Mouse (Mus musculus) myocyte (in vitro differentiated cells): ENCODE data around the gene Scrn3. TPM values are rescaled to one million over a fixed set of nuclear protein-coding genes. Genes with fewer than 3 reads are reported as not detected.

ENCODE experiments used
- H3K27me3 ChIP-seq: one replicate; pipeline ENCODE4 v1.6.1; 2011; ENCODE audit not compliant: control insufficient read depth, insufficient read depth, insufficient read length
- H3K36me3 ChIP-seq: one replicate; pipeline ENCODE4 v1.6.1; 2011; ENCODE audit not compliant: control insufficient read depth, insufficient read depth
- H3K4me2 ChIP-seq: one replicate; pipeline ENCODE4 v1.6.1; 2011; ENCODE audit warnings: low read depth, control low read depth
- H3K4me3 ChIP-seq: one replicate; pipeline ENCODE4 v1.5.1; 2011; ENCODE audit warnings: mild to moderate bottlenecking, control low read depth, moderate library complexity
- H3K79me2 ChIP-seq: one replicate; pipeline ENCODE4 v1.6.1; 2011; ENCODE audit not compliant: control insufficient read depth, insufficient read depth
- H3ac ChIP-seq: one replicate; pipeline ENCODE4 v1.6.1; 2011; ENCODE audit not compliant: control insufficient read depth, insufficient read length
- CEBPB ChIP-seq: IDR thresholded peaks from 2 replicates; pipeline ENCODE4 v1.6.1; 2011; ENCODE audit warnings: mild to moderate bottlenecking, moderate library complexity; ENCODE audit not compliant: poor library complexity, insufficient read depth, severe bottlenecking
- E2F4 ChIP-seq: IDR thresholded peaks from one replicate; pipeline ENCODE4 v1.6.1; 2011; ENCODE audit warnings: mild to moderate bottlenecking, control low read depth, moderate library complexity; ENCODE audit not compliant: insufficient read depth
- MAX ChIP-seq: IDR thresholded peaks from one replicate; pipeline ENCODE4 v1.6.1; 2011; ENCODE audit warnings: low read depth, mild to moderate bottlenecking, control low read depth
- MYOD1 ChIP-seq, 3 experiments: IDR thresholded peaks; one replicate each; pipeline ENCODE4 v1.6.1; 2011; ENCODE audit warnings: control low read depth in 2 of 3, low read depth in 2 of 3, mild to moderate bottlenecking in 2 of 3, moderate library complexity in 1 of 3; ENCODE audit not compliant: insufficient read length in 2 of 3, control insufficient read depth in 1 of 3
- MYOG ChIP-seq, 3 experiments: IDR thresholded peaks; one replicate each; pipeline ENCODE4 v1.6.1; 2011; ENCODE audit warnings: control low read depth in 2 of 3, low read depth in 2 of 3, mild to moderate bottlenecking in 2 of 3; ENCODE audit not compliant: insufficient read length in 2 of 3, control insufficient read depth in 1 of 3, insufficient read depth in 1 of 3
- POLR2A ChIP-seq: IDR thresholded peaks from one replicate; pipeline ENCODE4 v1.6.1; 2011; ENCODE audit warnings: low read depth, mild to moderate bottlenecking, control low read depth, moderate library complexity; ENCODE audit not compliant: insufficient read length
- POLR2AphosphoS2 ChIP-seq: IDR thresholded peaks from one replicate; pipeline ENCODE4 v1.6.1; 2011; ENCODE audit warnings: low read depth, control low read depth; ENCODE audit not compliant: insufficient read length
- REST ChIP-seq: IDR thresholded peaks from one replicate; pipeline ENCODE4 v1.6.1; 2011; ENCODE audit warnings: mild to moderate bottlenecking, control low read depth, moderate library complexity; ENCODE audit not compliant: insufficient read depth, insufficient read length
- SRF ChIP-seq: IDR thresholded peaks from one replicate; pipeline ENCODE4 v1.6.1; 2011; ENCODE audit warnings: low read depth; ENCODE audit not compliant: control insufficient read depth, insufficient read length
- TCF12 ChIP-seq: IDR thresholded peaks from one replicate; pipeline ENCODE4 v1.6.1; 2011; ENCODE audit warnings: mild to moderate bottlenecking, control low read depth; ENCODE audit not compliant: poor library complexity, insufficient read depth, severe bottlenecking
- TCF3 ChIP-seq: IDR thresholded peaks from one replicate; pipeline ENCODE4 v1.6.1; 2011; ENCODE audit warnings: low read depth, control low read depth; ENCODE audit not compliant: insufficient read length
- USF1 ChIP-seq: IDR thresholded peaks from one replicate; pipeline ENCODE4 v1.6.1; 2011; ENCODE audit warnings: low read depth, mild to moderate bottlenecking, control low read depth, moderate library complexity
- polyA plus RNA-seq: library from polyadenylated mRNA; unstranded; fragments of >200 nt; fragmentation: generic; extraction: Trizol; gene quantifications from one replicate; pipeline ENCODE4 v1.2.1, GENCODE M21; 2012; ENCODE audit warnings: missing spikeins

Gene Scrn3
- polyA plus RNA-seq, 1 experiment: 10.7 TPM

DNA sequence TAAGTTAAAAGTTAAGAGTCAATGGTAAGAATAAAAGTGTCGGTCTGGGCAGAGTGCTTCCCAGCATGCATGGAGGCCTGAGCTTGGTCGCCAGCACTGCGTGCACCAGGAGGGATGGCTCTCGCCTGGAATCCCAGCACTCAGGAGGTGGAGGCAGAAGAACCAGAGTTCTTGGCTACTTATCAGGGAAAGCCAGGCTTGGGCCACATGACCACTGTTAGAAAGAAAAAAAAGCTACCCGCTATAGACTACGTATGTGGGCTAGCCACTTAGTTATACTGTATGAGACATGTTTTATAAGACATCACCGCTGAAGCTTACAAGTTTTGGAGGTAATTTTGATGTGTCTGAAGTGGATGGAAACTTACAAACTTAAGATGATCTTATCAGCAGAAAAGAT, 14.2 kb upstream of the Scrn3 start:
- H3ac ChIP-seq: no peak overlapping the region
- H3K4me3 ChIP-seq: no peak overlapping the region
- H3K4me2 ChIP-seq: no peak overlapping the region
- H3K27me3 ChIP-seq: no peaks in the 10 kb centered on the region
- H3K36me3 ChIP-seq: peaks cover 11% of the 10 kb centered on the region
- no peaks in the 10 kb centered on the region for H3K79me2 ChIP-seq
- TF ChIP-seq TCF12: no peak

DNA sequence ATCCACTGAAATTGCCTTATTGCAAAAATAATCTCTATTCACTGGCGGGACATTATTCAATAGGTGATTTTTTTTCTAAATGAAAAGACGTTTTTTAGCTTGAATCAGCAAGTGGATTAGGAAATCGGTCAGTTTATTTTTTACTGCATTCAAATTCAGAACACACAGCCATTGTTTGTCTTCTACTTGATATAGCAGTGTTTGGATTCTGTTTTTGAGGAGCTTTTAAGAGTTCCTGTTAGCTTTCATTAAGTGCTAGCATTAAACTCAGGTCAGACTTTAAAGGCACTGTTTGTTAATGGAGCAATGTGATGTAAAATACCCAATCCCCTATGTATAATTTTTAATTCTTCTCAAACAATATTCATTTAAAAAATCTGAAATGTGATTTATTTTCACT, 13.6 kb upstream of the Scrn3 start:
- no peak for TF ChIP-seq REST
- TF ChIP-seq POLR2AphosphoS2: no peak
- TF ChIP-seq TCF3: no peak
- no peak for TF ChIP-seq CEBPB
- TF ChIP-seq E2F4: no peak
- TF ChIP-seq MYOG (IDR thresholded peaks at IDR 0.05; ENCODE audit: control insufficient read depth in 1 of 3, insufficient read depth in 1 of 3, insufficient read length in 2 of 3, low read depth in 2 of 3): no peak
- no peak for TF ChIP-seq TCF12

DNA sequence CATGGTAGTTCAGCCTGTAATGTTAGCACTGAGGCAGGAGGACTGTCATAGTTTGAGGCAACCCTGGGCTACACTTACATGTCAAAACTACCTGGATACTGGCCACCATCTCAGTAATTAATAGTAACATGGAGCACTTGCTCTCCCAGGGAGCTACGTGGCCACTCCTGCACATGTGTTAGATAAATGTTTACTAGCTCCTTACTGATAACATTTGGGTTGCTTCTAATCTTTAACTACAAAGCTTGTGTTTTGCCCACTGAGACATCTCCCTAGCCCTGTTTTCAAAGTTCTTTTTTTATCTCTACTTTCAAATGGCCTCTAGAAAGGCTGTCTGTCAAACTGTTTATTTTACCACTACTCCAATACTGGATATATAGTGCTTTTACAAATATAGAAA, 10.4 kb upstream of the Scrn3 start:
- no peak overlapping the region for H3K4me3 ChIP-seq
- peaks cover 30% of the 10 kb centered on the region for H3K36me3 ChIP-seq
- TF ChIP-seq MYOG (IDR thresholded peaks at IDR 0.05; ENCODE audit: control insufficient read depth in 1 of 3, insufficient read depth in 1 of 3, insufficient read length in 2 of 3, low read depth in 2 of 3): no peak
- no peak for TF ChIP-seq TCF3
- no peak for TF ChIP-seq REST
- no peak for TF ChIP-seq TCF12
- no peak for TF ChIP-seq CEBPB
- no peak for TF ChIP-seq SRF
- no peak for TF ChIP-seq POLR2A
- TF ChIP-seq USF1: no peak
- no peak for TF ChIP-seq MYOD1 (IDR thresholded peaks at IDR 0.05; ENCODE audit: control insufficient read depth in 1 of 3, insufficient read length in 2 of 3, low read depth in 2 of 3)
- no peak for TF ChIP-seq POLR2AphosphoS2
- TF ChIP-seq MAX: no peak
- no peak for TF ChIP-seq E2F4
- H3ac ChIP-seq: no peak overlapping the region
- no peak overlapping the region for H3K4me2 ChIP-seq
- H3K79me2 ChIP-seq: no peaks in the 10 kb centered on the region
- H3K27me3 ChIP-seq: no peaks in the 10 kb centered on the region

More for the DNA sequence above, 13.6 kb upstream of the Scrn3 start:
- Histone ChIP-seq H3K4me2 (no peak overlapping the region), H3K27me3 (no peaks in the 10 kb centered on the region), H3K4me3 (no peak overlapping the region), H3K79me2 (no peaks in the 10 kb centered on the region), H3ac (no peak overlapping the region), H3K36me3 (peaks cover 11% of the 10 kb centered on the region)

DNA sequence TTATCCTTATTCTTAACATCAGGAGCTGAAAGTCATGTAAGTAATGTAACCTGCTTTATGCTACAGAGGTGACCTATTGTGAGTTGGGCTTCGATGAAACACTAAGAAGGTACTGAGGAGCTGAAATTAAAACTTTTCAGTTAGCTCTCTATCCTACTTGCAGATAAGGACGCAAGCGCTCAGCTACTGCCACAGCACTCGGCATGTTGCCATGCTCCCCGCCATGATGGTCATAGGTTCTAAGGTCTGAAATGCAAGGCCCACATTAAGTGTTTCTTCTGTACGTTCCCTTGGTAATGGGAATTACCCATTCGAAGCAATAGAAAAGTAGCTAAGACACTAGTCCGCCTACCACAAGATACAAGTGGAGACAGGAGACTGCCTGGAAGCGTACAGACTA, 9.7 kb upstream of the Scrn3 start:
- H3K36me3 ChIP-seq: peaks cover 30% of the 10 kb centered on the region
- TF ChIP-seq MYOG (IDR thresholded peaks at IDR 0.05; ENCODE audit: control insufficient read depth in 1 of 3, insufficient read depth in 1 of 3, insufficient read length in 2 of 3, low read depth in 2 of 3): no peak
- H3ac ChIP-seq: no peak overlapping the region

DNA sequence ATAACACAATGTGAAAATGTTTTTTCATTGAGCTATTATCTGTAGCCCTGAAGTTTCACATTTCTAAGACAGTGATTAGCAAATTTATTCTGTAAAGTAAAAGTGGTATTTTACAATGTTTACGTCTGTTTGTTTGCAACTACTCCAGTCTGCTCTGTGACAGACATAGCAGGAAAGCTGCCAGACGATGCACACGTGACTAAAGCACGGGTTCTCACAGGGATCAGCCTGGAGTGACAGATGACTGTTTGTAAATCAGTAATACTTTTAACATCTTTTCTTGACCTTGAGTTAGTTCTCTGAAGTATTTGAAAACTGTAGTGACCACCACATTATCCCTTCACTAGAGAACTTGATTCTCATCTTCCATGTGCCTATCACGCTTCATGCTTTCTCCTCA, 7.9 kb upstream of the Scrn3 start:
- H3K4me3 ChIP-seq: no peak overlapping the region
- H3K79me2 ChIP-seq: no peaks in the 10 kb centered on the region
- peaks cover 36% of the 10 kb centered on the region for H3K36me3 ChIP-seq
- TF ChIP-seq POLR2A: no peak
- no peak for TF ChIP-seq E2F4
- TF ChIP-seq REST: no peak
- TF ChIP-seq USF1: no peak
- TF ChIP-seq CEBPB: no peak
- no peak for TF ChIP-seq MYOD1 (IDR thresholded peaks at IDR 0.05; ENCODE audit: control insufficient read depth in 1 of 3, insufficient read length in 2 of 3, low read depth in 2 of 3)
- no peak for TF ChIP-seq TCF3
- no peak for TF ChIP-seq POLR2AphosphoS2
- no peak for TF ChIP-seq MAX
- no peak for TF ChIP-seq SRF
- no peak for TF ChIP-seq TCF12
- TF ChIP-seq MYOG (IDR thresholded peaks at IDR 0.05; ENCODE audit: control insufficient read depth in 1 of 3, insufficient read depth in 1 of 3, insufficient read length in 2 of 3, low read depth in 2 of 3): no peak
- H3K4me2 ChIP-seq: no peak overlapping the region
- no peaks in the 10 kb centered on the region for H3K27me3 ChIP-seq
- H3ac ChIP-seq: no peak overlapping the region

More for the DNA sequence above, 9.7 kb upstream of the Scrn3 start:
- Histone ChIP-seq H3K4me2 (no peak overlapping the region), H3K27me3 (no peaks in the 10 kb centered on the region), H3K79me2 (no peaks in the 10 kb centered on the region), H3K4me3 (no peak overlapping the region)
